Mouse (Mus musculus): ENCODE results near the gene Csrp1.

DNA sequence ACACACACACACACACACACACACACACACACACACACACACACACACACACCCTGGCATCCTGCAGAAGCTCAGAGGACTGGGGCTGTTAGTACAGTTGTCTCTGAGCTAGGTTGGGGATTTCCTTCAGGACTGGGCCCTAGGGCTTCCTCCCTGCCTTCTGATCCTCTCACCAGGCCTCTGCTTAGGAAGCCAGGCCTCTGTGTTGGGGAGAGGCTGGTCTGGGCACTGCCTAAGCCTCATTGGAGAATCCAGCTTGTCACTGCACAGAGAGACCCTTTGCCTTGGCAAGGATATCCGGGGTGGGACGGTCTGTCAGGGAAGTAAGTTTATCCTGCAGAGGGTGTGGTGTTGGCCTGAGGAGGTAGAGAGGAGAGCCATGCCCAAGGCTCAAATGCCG, 10.4 kb downstream of the Csrp1 start:
- TF ChIP-seq CTCF (IDR thresholded peaks at IDR 0.05; ENCODE audit: extremely low read depth, insufficient read length, insufficient replicate concordance, low read depth, low read length) (no peak), POLR2A (IDR thresholded peaks at IDR 0.05; ENCODE audit: low read depth, low read length) (no peak)
